Mouse (Mus musculus) forebrain, embryonic 14.5 days (tissue): Measurements from ENCODE around the gene Ptprk. TPM values are rescaled to one million over a fixed set of nuclear protein-coding genes. Genes with fewer than 3 reads are reported as not detected.
A peak's percentile ranks its signal among the peaks of the same experiment; 100 is the strongest.

Experiments used
- ATAC-seq: fragments of 200-750 bp; cut with Nextera tagmentation; 2 replicates; pipeline ENCODE4 v1.8.0; 2017; ENCODE audit warnings: mild to moderate bottlenecking, moderate library complexity
- DNase-seq: peaks from one replicate; pipeline ENCODE4 v3.0.0-alpha.2; 2015; ENCODE audit warnings: low spot score
- H3K27ac ChIP-seq: fragments of 300-500 bp; sonication (generic); 2 replicates; pipeline ENCODE4 v1.5.1; 2014; ENCODE audit warnings: low read depth, mild to moderate bottlenecking, control low read depth, low read length, moderate library complexity
- H3K27me3 ChIP-seq: fragments of 300-500 bp; sonication (generic); replicated peaks from 2 replicates; pipeline ENCODE4 v1.6.1; 2014; ENCODE audit warnings: low read length, control low read depth, mixed read lengths; ENCODE audit not compliant: control insufficient read depth, insufficient read depth
- H3K36me3 ChIP-seq: fragments of 300-500 bp; sonication (generic); 2 replicates; pipeline ENCODE4 v1.6.1; 2014; ENCODE audit warnings: low read length, control low read depth; ENCODE audit not compliant: control insufficient read depth, insufficient read depth
- H3K4me1 ChIP-seq: fragments of 300-500 bp; sonication (generic); 2 replicates; pipeline ENCODE4 v1.6.1; 2014; ENCODE audit warnings: antibody characterized with exemption, low read length, control low read depth; ENCODE audit not compliant: control insufficient read depth, insufficient read depth
- H3K4me2 ChIP-seq: fragments of 300-500 bp; sonication (generic); 2 replicates; pipeline ENCODE4 v1.6.1; 2014; ENCODE audit warnings: mild to moderate bottlenecking, control low read depth, low read length
- H3K4me3 ChIP-seq: fragments of 300-500 bp; sonication (generic); 2 replicates; pipeline ENCODE4 v1.5.1; 2014; ENCODE audit warnings: low read depth, low read length, control low read depth
- H3K9ac ChIP-seq: fragments of 300-500 bp; sonication (generic); 2 replicates; pipeline ENCODE4 v1.6.1; 2014; ENCODE audit warnings: mild to moderate bottlenecking, low read length, control low read depth, moderate library complexity
- H3K9me3 ChIP-seq: fragments of 300-500 bp; sonication (generic); replicated peaks from 2 replicates; pipeline ENCODE4 v1.6.1; 2016; ENCODE audit warnings: low read length, control low read depth, mixed read lengths; ENCODE audit not compliant: control insufficient read depth
- WGBS: fragments of 180-500 bp; shearing (Covaris S2); extraction: QIAGEN DNeasy Blood & Tissue Kit; methylation state at CpG from one replicate; pipeline ENCODE4 v1.1.7; 2014; 5-methylcytosine and 5-hydroxymethylcytosine counted together
- polyA plus RNA-seq: library from polyadenylated mRNA; unstranded; fragments of >200 nt; fragmentation: Nextera tagmentation; extraction: Ambion mirVana; gene quantifications from 2 replicates; pipeline ENCODE4 v1.2.1, GENCODE M21; 2014

Gene Ptprk
- polyA plus RNA-seq, 1 experiment from 2014 or later: 14.7 TPM

- H3K27me3 ChIP-seq: no peaks in the 10 kb centered on the region
- H3K9ac ChIP-seq: no peak overlapping the region
- no peaks in the 10 kb centered on the region for H3K9me3 ChIP-seq
- H3K4me2 ChIP-seq: no peak overlapping the region
- H3K36me3 ChIP-seq: no peaks in the 10 kb centered on the region
- H3K27ac ChIP-seq: no peak overlapping the region
- H3K4me3 ChIP-seq: no peak overlapping the region
- H3K4me1 ChIP-seq: no peaks in the 10 kb centered on the region
- 40% methylated on average over 3 of the region's 3 CpGs for WGBS
- DNase-seq (peak; percentile 56), ATAC-seq (peak; percentile 75)
These were observed 411.0 kb downstream of the Ptprk start for GRCm38 (mm10) chr10:28485574-28485973.

- WGBS: 69% methylated on average over 1 of the region's 1 CpGs
- H3K9ac ChIP-seq: no peak overlapping the region
- peak; percentile 15 for DNase-seq
These were observed 416.4 kb downstream of the Ptprk start for GRCm38 (mm10) chr10:28491006-28491405.

GRCm38 (mm10) chr10:28492206-28492605 is 417.6 kb downstream of the Ptprk start:
- ATAC-seq (no peak), DNase-seq (peak; percentile 32)
- Histone ChIP-seq H3K9ac (no peak overlapping the region), H3K9me3 (no peaks in the 10 kb centered on the region), H3K4me3 (no peak overlapping the region), H3K36me3 (no peaks in the 10 kb centered on the region), H3K27me3 (no peaks in the 10 kb centered on the region), H3K27ac (no peak overlapping the region; the same call in 1 of the 2 replicates), H3K4me1 (peaks cover 4% of the 10 kb centered on the region), H3K4me2 (no peak overlapping the region)
- 48% methylated on average over 9 of the region's 9 CpGs for WGBS

More at GRCm38 (mm10) chr10:28491006-28491405, 416.4 kb downstream of the Ptprk start:
- Histone ChIP-seq H3K27ac (no peak overlapping the region), H3K9me3 (no peaks in the 10 kb centered on the region), H3K4me2 (no peak overlapping the region), H3K36me3 (no peaks in the 10 kb centered on the region), H3K4me3 (no peak overlapping the region), H3K4me1 (peaks cover 4% of the 10 kb centered on the region), H3K27me3 (no peaks in the 10 kb centered on the region)
- ATAC-seq: no peak

GRCm38 (mm10) chr10:28492870-28493269 is 418.2 kb downstream of the Ptprk start:
- Histone ChIP-seq H3K27me3 (no peaks in the 10 kb centered on the region), H3K4me3 (peak overlapping the region; percentile 3; the same call in 1 of the 2 replicates), H3K4me1 (peaks cover 4% of the 10 kb centered on the region), H3K27ac (peak overlapping the region; percentile 63), H3K36me3 (no peaks in the 10 kb centered on the region), H3K4me2 (peak overlapping the region; percentile 45), H3K9ac (peak overlapping the region; percentile 32; the same call in 1 of the 2 replicates), H3K9me3 (no peaks in the 10 kb centered on the region)
- 7% methylated on average over 14 of the region's 14 CpGs for WGBS
- DNase-seq: no peak
- ATAC-seq: peak; percentile 25

- ATAC-seq (peak; percentile 95), DNase-seq (peak; percentile 93)
- no peaks in the 10 kb centered on the region for H3K27me3 ChIP-seq
- H3K9ac ChIP-seq: no peak overlapping the region; the same call in 1 of the 2 replicates
- peaks cover 4% of the 10 kb centered on the region for H3K4me1 ChIP-seq
- H3K27ac ChIP-seq: peak overlapping the region; percentile 63; the same call in 1 of the 2 replicates
- H3K4me3 ChIP-seq: peak overlapping the region; percentile 3; the same call in 1 of the 2 replicates
- H3K9me3 ChIP-seq: no peaks in the 10 kb centered on the region
- peak overlapping the region; percentile 45 for H3K4me2 ChIP-seq
- 4% methylated on average over 7 of the region's 7 CpGs for WGBS
- no peaks in the 10 kb centered on the region for H3K36me3 ChIP-seq
These were observed 418.7 kb downstream of the Ptprk start for GRCm38 (mm10) chr10:28493271-28493861.

DNA sequence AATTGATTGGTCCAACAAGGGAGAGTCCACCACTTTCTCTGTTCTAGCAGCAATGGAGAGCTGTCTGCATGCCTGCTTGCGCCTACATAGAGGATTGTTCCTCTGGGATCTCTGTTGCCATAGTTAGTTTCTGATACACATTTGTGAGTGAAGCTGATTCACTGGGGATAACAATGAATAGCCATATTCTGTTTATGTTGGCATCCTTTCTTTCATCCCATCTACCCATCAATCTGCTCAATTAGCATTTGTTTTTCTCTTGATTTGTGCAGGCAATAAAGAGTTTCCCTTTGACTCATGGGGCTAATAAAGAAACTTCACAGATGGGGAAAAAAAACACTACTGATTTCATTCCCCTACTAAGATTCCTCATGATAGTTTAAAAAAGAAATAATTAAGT is 423.2 kb downstream of the Ptprk start:
- Histone ChIP-seq H3K4me3 (no peak overlapping the region), H3K4me2 (no peak overlapping the region), H3K9me3 (no peaks in the 10 kb centered on the region), H3K9ac (no peak overlapping the region), H3K27me3 (no peaks in the 10 kb centered on the region), H3K27ac (no peak overlapping the region), H3K36me3 (no peaks in the 10 kb centered on the region), H3K4me1 (peaks cover 2% of the 10 kb centered on the region)
- DNase-seq (peak; percentile 16), ATAC-seq (no peak)
- WGBS: 93% methylated on average over 1 of the region's 1 CpGs

GRCm38 (mm10) chr10:28498504-28498903 is 423.9 kb downstream of the Ptprk start:
- H3K9me3 ChIP-seq: no peaks in the 10 kb centered on the region
- H3K4me1 ChIP-seq: no peaks in the 10 kb centered on the region
- no peak overlapping the region for H3K9ac ChIP-seq
- WGBS: 84% methylated on average over 3 of the region's 3 CpGs
- DNase-seq (no peak), ATAC-seq (no peak)
- no peak overlapping the region for H3K4me3 ChIP-seq
- H3K27ac ChIP-seq: no peak overlapping the region
- H3K27me3 ChIP-seq: no peaks in the 10 kb centered on the region
- H3K4me2 ChIP-seq: no peak overlapping the region
- no peaks in the 10 kb centered on the region for H3K36me3 ChIP-seq

DNA sequence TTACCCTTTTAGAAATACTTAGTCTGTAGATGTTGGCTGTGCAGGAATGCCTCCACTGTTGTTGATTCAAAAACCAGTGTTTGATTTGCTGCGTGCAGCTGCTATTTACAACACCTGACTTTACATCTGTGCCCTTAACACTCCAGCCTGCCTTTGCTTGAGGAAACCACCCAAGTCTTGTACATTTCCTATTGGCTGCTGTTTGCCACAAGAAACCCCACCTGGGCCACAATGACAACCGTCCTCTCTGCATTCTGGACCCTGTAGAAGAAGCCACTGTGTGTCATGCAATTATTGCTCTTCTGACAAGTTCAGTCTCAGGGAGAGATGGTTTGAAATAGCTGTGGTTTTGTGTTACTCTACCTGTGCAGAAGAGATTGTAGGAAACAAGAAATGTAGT is 439.0 kb downstream of the Ptprk start:
- no peak overlapping the region for H3K9ac ChIP-seq
- H3K27me3 ChIP-seq: no peaks in the 10 kb centered on the region
- H3K9me3 ChIP-seq: no peaks in the 10 kb centered on the region
- ATAC-seq (no peak), DNase-seq (no peak)
- no peaks in the 10 kb centered on the region for H3K36me3 ChIP-seq
- no peak overlapping the region for H3K4me3 ChIP-seq
- no peaks in the 10 kb centered on the region for H3K4me1 ChIP-seq
- WGBS: 91% methylated on average over 2 of the region's 2 CpGs
- H3K27ac ChIP-seq: no peak overlapping the region
- H3K4me2 ChIP-seq: no peak overlapping the region

- Histone ChIP-seq H3K4me2 (no peak overlapping the region), H3K27ac (no peak overlapping the region), H3K4me3 (no peak overlapping the region), H3K9ac (no peak overlapping the region), H3K9me3 (no peaks in the 10 kb centered on the region), H3K27me3 (no peaks in the 10 kb centered on the region), H3K36me3 (no peaks in the 10 kb centered on the region), H3K4me1 (no peaks in the 10 kb centered on the region)
- DNase-seq (no peak), ATAC-seq (no peak)
- 96% methylated on average over 5 of the region's 5 CpGs for WGBS
These were observed 441.5 kb downstream of the Ptprk start for GRCm38 (mm10) chr10:28516147-28516546.
